Mouse (Mus musculus) neural tube, embryonic 15.5 days (tissue): Measurements from ENCODE around the gene Grin2b. TPM values are rescaled to one million over a fixed set of nuclear protein-coding genes. Genes with fewer than 3 reads are reported as not detected.

Experiments used
- ATAC-seq: fragments of 200-750 bp; cut with Nextera tagmentation; 2 replicates; pipeline ENCODE4 v1.8.0; 2017; ENCODE audit warnings: mild to moderate bottlenecking, moderate TSS enrichment, moderate library complexity; ENCODE audit not compliant: low FRiP score
- H3K27ac ChIP-seq: fragments of 300-500 bp; sonication (generic); replicated peaks from 2 replicates; pipeline ENCODE4 v1.5.1; 2015; ENCODE audit warnings: mild to moderate bottlenecking, inconsistent platforms
- H3K27me3 ChIP-seq: fragments of 300-500 bp; sonication (generic); replicated peaks from 2 replicates; pipeline ENCODE4 v1.6.1; 2015; ENCODE audit warnings: inconsistent platforms
- H3K36me3 ChIP-seq: fragments of 300-500 bp; sonication (generic); 2 replicates; pipeline ENCODE4 v1.6.1; 2015; ENCODE audit warnings: inconsistent platforms
- H3K4me1 ChIP-seq: fragments of 300-500 bp; sonication (generic); 2 replicates; pipeline ENCODE4 v1.6.1; 2015; ENCODE audit warnings: inconsistent platforms
- H3K4me2 ChIP-seq: fragments of 300-500 bp; sonication (generic); 2 replicates; pipeline ENCODE4 v1.6.1; 2015; ENCODE audit warnings: inconsistent platforms, mild to moderate bottlenecking, moderate library complexity
- H3K4me3 ChIP-seq: fragments of 300-500 bp; sonication (generic); replicated peaks from 2 replicates; pipeline ENCODE4 v1.5.1; 2015; ENCODE audit warnings: mild to moderate bottlenecking, inconsistent platforms
- H3K9ac ChIP-seq: fragments of 300-500 bp; sonication (generic); replicated peaks from 2 replicates; pipeline ENCODE4 v1.6.1; 2015; ENCODE audit warnings: mild to moderate bottlenecking, inconsistent platforms
- H3K9me3 ChIP-seq: fragments of 300-500 bp; sonication (generic); replicated peaks from 2 replicates; pipeline ENCODE4 v1.6.1; 2016; ENCODE audit warnings: inconsistent platforms
- WGBS: fragments of 180-500 bp; shearing (Covaris S2); methylation state at CpG from one replicate; pipeline ENCODE4 v1.1.7; 2015; ENCODE audit warnings: mixed read lengths; 5-methylcytosine and 5-hydroxymethylcytosine counted together
- polyA plus RNA-seq: library from polyadenylated mRNA; unstranded; fragments of >200 nt; fragmentation: Nextera tagmentation; extraction: Ambion mirVana; gene quantifications from 2 replicates; pipeline ENCODE4 v1.2.1, GENCODE M21; 2015

Gene Grin2b
- polyA plus RNA-seq, 1 experiment from 2014 or later, result 82.8 TPM

GRCm38 (mm10) chr6:135932400-135932920 is 240.9 kb downstream of the Grin2b start:
- no peak overlapping the region for H3K27ac ChIP-seq
- no peak overlapping the region for H3K4me2 ChIP-seq
- ATAC-seq, result no peak
- no peaks in the 10 kb centered on the region; the same call in 1 of the 2 replicates for H3K4me1 ChIP-seq
- WGBS, result 57% methylated on average over 6 of the region's 6 CpGs
- no peak overlapping the region for H3K9ac ChIP-seq
- H3K4me3 ChIP-seq, result no peak overlapping the region
- H3K9me3 ChIP-seq, result no peaks in the 10 kb centered on the region
- no peaks in the 10 kb centered on the region for H3K36me3 ChIP-seq
- H3K27me3 ChIP-seq, result no peaks in the 10 kb centered on the region

DNA sequence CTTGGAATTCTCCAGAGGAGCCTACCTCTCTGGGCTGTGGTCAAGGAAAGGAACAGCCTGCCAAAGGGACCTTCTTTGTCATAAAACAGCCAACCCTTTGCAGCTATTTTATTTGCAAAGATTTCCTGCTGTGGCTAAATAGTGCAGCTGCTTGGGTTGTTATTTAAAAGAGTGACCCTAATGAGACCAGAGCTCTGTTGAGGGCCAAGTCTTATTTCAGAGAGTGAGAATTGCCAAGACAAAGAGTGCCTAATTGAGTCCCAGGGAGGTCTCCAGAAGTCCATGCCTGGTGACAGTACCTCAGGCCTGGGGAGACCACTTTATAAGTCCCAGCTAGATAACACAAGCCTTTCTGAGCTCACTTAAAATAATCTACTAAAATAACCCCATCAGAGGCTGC is 255.6 kb downstream of the Grin2b start:
- Histone ChIP-seq H3K4me2 (no peak overlapping the region), H3K4me1 (peaks cover 27% of the 10 kb centered on the region), H3K9me3 (no peaks in the 10 kb centered on the region), H3K36me3 (0 out of 2 replicates have a peak, but pooled peaks cover under 1% of the 10 kb centered on the region), H3K9ac (no peak overlapping the region), H3K4me3 (no peak overlapping the region), H3K27ac (no peak overlapping the region), H3K27me3 (no peaks in the 10 kb centered on the region)
- ATAC-seq, result no peak

- Histone ChIP-seq H3K4me1 (peaks cover 21% of the 10 kb centered on the region), H3K27me3 (no peaks in the 10 kb centered on the region), H3K4me2 (no peak overlapping the region), H3K36me3 (no peaks in the 10 kb centered on the region), H3K27ac (no peak overlapping the region), H3K4me3 (no peak overlapping the region), H3K9ac (no peak overlapping the region), H3K9me3 (no peaks in the 10 kb centered on the region)
- no peak for ATAC-seq
- WGBS, result 96% methylated on average over 5 of the region's 5 CpGs
Observed at GRCm38 (mm10) chr6:135914608-135915007, 258.7 kb downstream of the Grin2b start.

GRCm38 (mm10) chr6:135912114-135912513 is 261.2 kb downstream of the Grin2b start:
- no peak overlapping the region for H3K9ac ChIP-seq
- no peak overlapping the region for H3K4me3 ChIP-seq
- no peak for ATAC-seq
- H3K4me1 ChIP-seq, result peaks cover 23% of the 10 kb centered on the region
- 63% methylated on average over 3 of the region's 3 CpGs for WGBS
- H3K27ac ChIP-seq, result no peak overlapping the region
- H3K27me3 ChIP-seq, result no peaks in the 10 kb centered on the region
- H3K4me2 ChIP-seq, result no peak overlapping the region
- no peaks in the 10 kb centered on the region for H3K36me3 ChIP-seq
- H3K9me3 ChIP-seq, result no peaks in the 10 kb centered on the region

DNA sequence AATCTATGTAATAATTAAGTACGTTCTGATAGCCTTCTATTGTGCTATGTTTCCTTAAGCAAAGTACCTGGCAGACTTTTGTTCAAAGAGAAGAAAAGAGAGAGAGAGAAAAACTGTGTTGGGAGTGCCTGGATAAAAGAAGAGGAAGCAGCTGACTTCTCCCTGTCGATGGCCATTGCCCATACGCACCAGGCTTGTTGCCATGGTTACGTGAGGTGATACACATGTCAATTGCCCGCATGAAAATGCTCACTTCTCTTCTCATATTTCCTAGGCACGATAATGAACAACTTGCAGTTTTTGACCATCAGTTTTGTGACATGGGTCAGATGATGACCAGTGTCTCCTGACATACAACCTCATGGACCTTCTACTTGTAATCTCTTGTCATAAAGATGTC is 262.2 kb downstream of the Grin2b start:
- ATAC-seq, result no peak
- Histone ChIP-seq H3K9me3 (no peaks in the 10 kb centered on the region), H3K27me3 (no peaks in the 10 kb centered on the region), H3K27ac (no peak overlapping the region), H3K4me2 (no peak overlapping the region), H3K4me3 (no peak overlapping the region), H3K9ac (no peak overlapping the region), H3K36me3 (no peaks in the 10 kb centered on the region), H3K4me1 (peaks cover 30% of the 10 kb centered on the region)
- 72% methylated on average over 6 of the region's 6 CpGs for WGBS

DNA sequence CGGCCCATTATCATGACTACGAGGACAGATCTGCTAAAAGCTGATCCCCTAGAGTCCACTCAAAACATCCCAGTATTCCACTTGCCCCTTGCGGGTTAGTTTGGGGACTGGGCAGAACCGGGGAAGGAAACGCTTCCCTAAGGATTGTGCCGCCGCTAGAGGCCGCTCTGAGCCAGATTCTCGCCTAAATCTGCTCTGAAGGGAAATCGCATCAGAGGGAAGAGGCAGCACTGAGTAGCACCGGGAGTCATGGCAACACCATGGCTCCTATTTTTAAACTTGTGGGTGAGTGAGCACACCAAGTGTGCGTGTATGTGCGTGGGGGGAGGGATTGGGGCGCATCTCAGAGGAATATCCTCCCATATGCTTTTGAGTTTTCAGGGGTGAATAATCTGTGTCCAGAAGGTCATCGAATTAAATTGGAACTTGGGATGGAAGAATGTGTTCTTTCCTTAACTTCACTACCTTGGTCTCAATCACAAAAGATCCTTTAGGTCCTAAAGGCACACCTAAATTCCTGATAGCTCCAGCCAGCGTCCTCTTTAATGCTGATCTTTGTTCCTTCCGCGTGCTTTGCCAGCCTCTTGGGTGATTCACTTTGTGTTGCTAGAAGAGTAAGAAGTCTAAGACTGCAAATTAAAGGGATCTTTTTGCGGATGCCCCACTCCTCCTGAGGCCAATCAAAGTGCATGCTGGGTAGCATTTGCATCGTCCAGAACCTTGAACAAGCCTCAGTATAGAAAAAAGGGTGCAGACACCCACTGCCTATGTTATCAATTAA is 265.6 kb downstream of the Grin2b start:
- WGBS, result 20% methylated on average over 20 of the region's 20 CpGs
- no peak overlapping the region for H3K4me3 ChIP-seq
- H3K27me3 ChIP-seq, result no peaks in the 10 kb centered on the region
- no peak overlapping the region for H3K4me2 ChIP-seq
- no peak overlapping the region for H3K9ac ChIP-seq
- peaks cover 48% of the 10 kb centered on the region for H3K4me1 ChIP-seq
- peak; percentile 60 for ATAC-seq
- H3K9me3 ChIP-seq, result no peaks in the 10 kb centered on the region
- H3K36me3 ChIP-seq, result no peaks in the 10 kb centered on the region
- no peak overlapping the region for H3K27ac ChIP-seq

- Histone ChIP-seq H3K9ac (no peak overlapping the region), H3K9me3 (no peaks in the 10 kb centered on the region), H3K4me1 (peaks cover 48% of the 10 kb centered on the region), H3K4me3 (no peak overlapping the region), H3K4me2 (no peak overlapping the region), H3K27me3 (no peaks in the 10 kb centered on the region), H3K36me3 (no peaks in the 10 kb centered on the region), H3K27ac (no peak overlapping the region)
- 76% methylated on average over 8 of the region's 8 CpGs for WGBS
- 0 out of 2 replicates have a peak, but pooled peaks have one; percentile 24 for ATAC-seq
Observed at GRCm38 (mm10) chr6:135907137-135907536, 266.2 kb downstream of the Grin2b start.

DNA sequence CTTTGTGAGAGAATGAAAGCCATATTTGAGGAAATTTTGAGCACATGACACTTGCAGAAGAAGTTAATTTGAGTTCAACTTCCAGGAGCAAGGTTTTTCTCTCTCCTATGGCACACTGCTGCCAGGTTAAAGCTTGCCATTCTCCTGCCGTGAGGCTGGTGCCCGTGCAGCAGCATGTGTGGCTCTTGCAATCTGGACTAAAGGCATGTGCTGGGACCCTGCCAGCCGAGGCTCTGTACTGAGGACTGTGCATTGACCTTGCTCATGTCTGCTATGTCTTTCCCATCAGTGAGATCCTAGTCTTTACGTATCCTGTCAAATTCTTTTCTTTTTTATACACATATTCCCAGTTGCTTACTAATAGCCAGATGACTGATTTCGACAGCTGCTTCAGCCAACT is 268.9 kb downstream of the Grin2b start:
- ATAC-seq, result no peak
- no peaks in the 10 kb centered on the region for H3K9me3 ChIP-seq
- H3K9ac ChIP-seq, result no peak overlapping the region
- H3K36me3 ChIP-seq, result no peaks in the 10 kb centered on the region
- no peaks in the 10 kb centered on the region for H3K27me3 ChIP-seq
- 76% methylated on average over 5 of the region's 5 CpGs for WGBS
- H3K4me2 ChIP-seq, result no peak overlapping the region
- no peak overlapping the region for H3K4me3 ChIP-seq
- peaks cover 51% of the 10 kb centered on the region for H3K4me1 ChIP-seq
- no peak overlapping the region for H3K27ac ChIP-seq

- Histone ChIP-seq H3K27ac (no peak overlapping the region), H3K36me3 (no peaks in the 10 kb centered on the region), H3K4me1 (peaks cover 16% of the 10 kb centered on the region), H3K4me2 (no peak overlapping the region), H3K4me3 (no peak overlapping the region), H3K9ac (no peak overlapping the region), H3K9me3 (no peaks in the 10 kb centered on the region), H3K27me3 (no peaks in the 10 kb centered on the region)
- 71% methylated on average over 10 of the region's 10 CpGs for WGBS
- ATAC-seq, result no peak
Observed at GRCm38 (mm10) chr6:135900410-135900809, 272.9 kb downstream of the Grin2b start.

DNA sequence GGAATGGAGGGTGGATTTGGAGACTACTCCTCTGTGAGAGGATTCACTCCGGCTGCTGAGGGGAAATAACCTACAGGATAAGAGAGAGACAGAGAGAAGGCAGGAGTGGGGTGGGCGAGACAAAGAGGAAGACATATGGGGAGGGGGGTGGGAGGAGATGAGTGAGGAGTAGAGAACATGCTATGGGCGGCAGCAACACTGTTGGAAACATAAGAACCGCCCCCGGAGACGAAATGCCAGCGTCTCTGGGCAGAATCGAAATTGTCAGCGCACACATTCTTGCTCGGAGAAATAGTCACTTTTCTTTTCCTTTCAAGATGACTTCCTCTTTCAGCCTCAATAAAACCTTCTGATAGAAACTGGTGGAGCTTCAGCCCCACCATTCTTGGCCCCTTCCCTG is 274.1 kb downstream of the Grin2b start:
- Histone ChIP-seq H3K9me3 (no peaks in the 10 kb centered on the region), H3K9ac (no peak overlapping the region), H3K27ac (no peak overlapping the region), H3K4me2 (no peak overlapping the region), H3K4me3 (no peak overlapping the region), H3K27me3 (no peaks in the 10 kb centered on the region), H3K36me3 (no peaks in the 10 kb centered on the region), H3K4me1 (peaks cover 7% of the 10 kb centered on the region)
- ATAC-seq, result no peak
- WGBS, result 84% methylated on average over 10 of the region's 10 CpGs

DNA sequence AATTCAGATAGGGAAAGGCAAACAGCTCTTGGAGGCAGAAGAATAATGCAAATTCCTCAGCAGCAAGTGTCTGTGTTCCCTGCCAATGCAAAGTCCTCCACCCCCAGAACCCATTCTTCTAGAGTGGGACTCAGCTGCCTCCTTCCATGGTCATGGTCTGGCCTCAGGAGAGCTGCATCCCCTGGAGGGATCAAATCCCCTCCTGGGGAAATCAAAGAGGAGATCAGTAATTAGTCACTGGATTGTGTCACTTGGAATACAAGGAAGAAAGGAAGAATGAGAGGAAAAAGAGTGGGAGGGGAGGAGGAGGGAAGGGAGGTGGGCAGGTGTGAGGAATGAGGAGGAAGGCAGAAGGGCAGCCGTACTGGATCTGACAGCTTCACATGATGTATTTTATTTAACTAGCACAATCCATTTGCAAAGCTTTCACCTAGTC is 278.5 kb downstream of the Grin2b start:
- Histone ChIP-seq H3K9ac (no peak overlapping the region), H3K4me2 (no peak overlapping the region), H3K4me3 (no peak overlapping the region), H3K27ac (no peak overlapping the region), H3K36me3 (no peaks in the 10 kb centered on the region), H3K4me1 (peaks cover 2% of the 10 kb centered on the region; the same call in 1 of the 2 replicates), H3K27me3 (no peaks in the 10 kb centered on the region), H3K9me3 (no peaks in the 10 kb centered on the region)
- 31% methylated on average over 1 of the region's 1 CpGs for WGBS
- ATAC-seq, result no peak

- H3K27ac ChIP-seq, result no peak overlapping the region
- 48% methylated on average over 5 of the region's 5 CpGs for WGBS
- no peak for ATAC-seq
- H3K4me1 ChIP-seq, result peaks cover 6% of the 10 kb centered on the region; the same call in 1 of the 2 replicates
- no peak overlapping the region for H3K4me2 ChIP-seq
- no peaks in the 10 kb centered on the region for H3K36me3 ChIP-seq
- H3K27me3 ChIP-seq, result no peaks in the 10 kb centered on the region
- no peak overlapping the region for H3K9ac ChIP-seq
- H3K4me3 ChIP-seq, result no peak overlapping the region
- no peaks in the 10 kb centered on the region for H3K9me3 ChIP-seq
Observed at GRCm38 (mm10) chr6:135882611-135883010, 290.7 kb downstream of the Grin2b start.
